Mouse (Mus musculus) liver, adult 2 months (tissue): ENCODE data around the gene Numb. TPM values are rescaled to one million over a fixed set of nuclear protein-coding genes. Genes with fewer than 3 reads are reported as not detected.

Experiments
- DNase-seq: peaks from one replicate; pipeline ENCODE4 v3.0.0-alpha.2; 2011; ENCODE audit warnings: low read depth, low spot score; ENCODE audit errors: extremely low read depth
- H3K27ac ChIP-seq: fragments of 200-500 bp; replicated peaks from 2 replicates; pipeline ENCODE4 v1.5.1; 2012; ENCODE audit warnings: low read depth, mild to moderate bottlenecking, control low read depth, inconsistent platforms, low read length; ENCODE audit not compliant: insufficient read depth
- H3K27me3 ChIP-seq: fragments of 200-500 bp; 2 replicates; pipeline ENCODE4 v1.6.1; 2012; ENCODE audit warnings: mild to moderate bottlenecking, moderate library complexity, low read length, inconsistent platforms; ENCODE audit not compliant: control insufficient read depth, insufficient read depth
- H3K36me3 ChIP-seq: fragments of 200-500 bp; 2 replicates; pipeline ENCODE4 v1.6.1; 2012; ENCODE audit warnings: low read length, inconsistent platforms; ENCODE audit not compliant: control insufficient read depth, insufficient read depth
- H3K4me1 ChIP-seq: fragments of 200-500 bp; 2 replicates; pipeline ENCODE4 v1.6.1; 2011; ENCODE audit warnings: low read length; ENCODE audit not compliant: control insufficient read depth, insufficient read depth
- H3K4me3 ChIP-seq: fragments of 200-500 bp; 2 replicates; pipeline ENCODE4 v1.5.1; 2011; ENCODE audit warnings: low read depth, mild to moderate bottlenecking, control low read depth, low read length, moderate library complexity; ENCODE audit not compliant: insufficient read depth
- H3K79me2 ChIP-seq: fragments of 200-500 bp; 2 replicates; pipeline ENCODE4 v1.6.1; 2012; ENCODE audit warnings: inconsistent platforms, mild to moderate bottlenecking, low read length, moderate library complexity; ENCODE audit not compliant: control insufficient read depth, insufficient read depth
- H3K9ac ChIP-seq: fragments of 200-500 bp; 2 replicates; pipeline ENCODE4 v1.6.1; 2012; ENCODE audit warnings: low read depth, mild to moderate bottlenecking, control low read depth, inconsistent platforms, low read length
- CTCF ChIP-seq: fragments of 200-500 bp; IDR thresholded peaks from 2 replicates; pipeline ENCODE4 v1.5.1; 2011; ENCODE audit warnings: low read depth, low read length, control low read depth
- POLR2A ChIP-seq: fragments of 200-500 bp; IDR thresholded peaks from 2 replicates; pipeline ENCODE4 v1.6.1; 2011; ENCODE audit warnings: low read length, control low read depth; ENCODE audit not compliant: insufficient read depth; ENCODE audit errors: extremely low read depth
- WGBS: fragments of 180-500 bp; shearing (Covaris S2); methylation state at CpG from one replicate; pipeline ENCODE4 v1.1.7; 2018; 5-methylcytosine and 5-hydroxymethylcytosine counted together
- polyA plus RNA-seq: library from polyadenylated mRNA; depleted of rRNA; stranded (reverse); fragments of >200 nt; gene quantifications from 2 replicates; pipeline ENCODE4 v1.2.3, GENCODE M21; 2012; rRNA removed
- total RNA-seq: library from RNA; depleted of rRNA; stranded (reverse); fragments of >200 nt; gene quantifications from 2 replicates; pipeline ENCODE4 v1.2.3, GENCODE M21; 2014; rRNA removed

Numb gene
- total RNA-seq, result 20.2 and 21.3 TPM in 2 replicates
- polyA plus RNA-seq, result 38.5 and 46.7 TPM in 2 replicates

- TF ChIP-seq POLR2A (peak; percentile 97), CTCF (no peak)
- Histone ChIP-seq H3K4me1 (peaks cover 27% of the 10 kb centered on the region), H3K36me3 (no peaks in the 10 kb centered on the region), H3K27me3 (no peaks in the 10 kb centered on the region), H3K27ac (peak within 1 kb of the TSS; percentile 89), H3K9ac (peak within 1 kb of the TSS; percentile 98), H3K4me3 (peak within 1 kb of the TSS; percentile 86), H3K79me2 (peaks cover 16% of the 10 kb centered on the region; the same call in 1 of the 2 replicates)
- WGBS, result under 1% methylated on average over 60 of the region's 63 CpGs
- peak; percentile 99 for DNase-seq
Measured at GRCm38 (mm10) chr12:83921535-83922381, at the start of gene Numb. Gene Numb, minus strand, starts transcription at chr12:83921934.

- Histone ChIP-seq H3K4me3 (no peak overlapping the region), H3K27ac (no peak overlapping the region), H3K79me2 (no peaks in the 10 kb centered on the region), H3K4me1 (no peaks in the 10 kb centered on the region), H3K27me3 (no peaks in the 10 kb centered on the region), H3K9ac (no peak overlapping the region), H3K36me3 (no peaks in the 10 kb centered on the region)
- WGBS, result 91% methylated on average over 7 of the region's 7 CpGs
- no peak for TF ChIP-seq POLR2A
- no peak for TF ChIP-seq CTCF
- no peak for DNase-seq
Measured at GRCm38 (mm10) chr12:83965235-83965634, 43.5 kb upstream of the Numb start.

DNA sequence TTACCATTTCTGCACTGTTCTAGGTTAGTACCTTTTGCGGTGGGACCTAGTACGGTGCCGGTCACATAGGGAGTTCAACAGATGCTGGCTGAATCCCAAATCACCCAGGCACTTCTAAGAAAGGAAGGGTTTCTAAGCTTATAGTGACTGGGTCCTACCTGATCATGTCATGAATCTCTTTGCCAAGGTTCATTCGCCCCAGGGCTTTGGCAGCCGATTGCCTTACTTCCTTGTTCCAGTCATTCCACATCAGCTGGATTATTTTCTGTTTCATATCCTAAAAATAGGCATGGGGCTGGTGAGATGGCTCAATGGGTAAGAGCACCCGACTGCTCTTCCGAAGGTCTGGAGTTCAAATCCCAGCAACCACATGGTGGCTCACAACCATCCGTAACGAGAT, 36.5 kb upstream of the Numb start:
- no peak for DNase-seq
- Histone ChIP-seq H3K36me3 (no peaks in the 10 kb centered on the region), H3K9ac (no peak overlapping the region), H3K27me3 (no peaks in the 10 kb centered on the region), H3K79me2 (no peaks in the 10 kb centered on the region), H3K4me3 (no peak overlapping the region), H3K4me1 (0 out of 2 replicates have a peak, but pooled peaks cover 3% of the 10 kb centered on the region), H3K27ac (no peak overlapping the region)
- WGBS, result 88% methylated on average over 9 of the region's 9 CpGs
- TF ChIP-seq CTCF (no peak), POLR2A (no peak)

- Histone ChIP-seq H3K4me3 (peak overlapping the region; percentile 77; the same call in 1 of the 2 replicates), H3K27ac (no peak overlapping the region), H3K27me3 (no peaks in the 10 kb centered on the region), H3K4me1 (peaks cover 14% of the 10 kb centered on the region), H3K36me3 (no peaks in the 10 kb centered on the region), H3K9ac (peak overlapping the region; percentile 90), H3K79me2 (peaks cover 5% of the 10 kb centered on the region; the same call in 1 of the 2 replicates)
- no peak for TF ChIP-seq CTCF
- TF ChIP-seq POLR2A, result no peak
- WGBS, result 52% methylated on average over 32 of the region's 32 CpGs
- no peak for DNase-seq
Measured at GRCm38 (mm10) chr12:83951711-83952575, 30.2 kb upstream of the Numb start.

- peak overlapping the region; percentile 77 for H3K4me3 ChIP-seq
- H3K27me3 ChIP-seq, result no peaks in the 10 kb centered on the region
- peak; percentile 26 for DNase-seq
- peak overlapping the region; percentile 90 for H3K9ac ChIP-seq
- H3K4me1 ChIP-seq, result peaks cover 14% of the 10 kb centered on the region
- peaks cover 5% of the 10 kb centered on the region; the same call in 1 of the 2 replicates for H3K79me2 ChIP-seq
- peak overlapping the region; percentile 63 for H3K27ac ChIP-seq
- WGBS, result under 1% methylated on average over 116 of the region's 116 CpGs
- TF ChIP-seq CTCF (no peak), POLR2A (no peak)
- no peaks in the 10 kb centered on the region for H3K36me3 ChIP-seq
Measured at GRCm38 (mm10) chr12:83950840-83951701, 29.3 kb upstream of the Numb start.
